Mouse (Mus musculus) midbrain, embryonic 14.5 days (tissue): ENCODE measurements around the gene Enah. TPM values are rescaled to one million over a fixed set of nuclear protein-coding genes. Genes with fewer than 3 reads are reported as not detected.

Experiments used
- ATAC-seq: fragments of 200-750 bp; cut with Nextera tagmentation; 2 replicates; pipeline ENCODE4 v1.8.0; 2017; ENCODE audit warnings: moderate number of reproducible peaks, moderate library complexity; ENCODE audit not compliant: low FRiP score, low TSS enrichment
- DNase-seq: peaks from one replicate; pipeline ENCODE4 v3.0.0-alpha.2; 2015
- H3K27ac ChIP-seq: fragments of 300-500 bp; sonication (generic); replicated peaks from 2 replicates; pipeline ENCODE4 v1.5.1; 2014; ENCODE audit warnings: mild to moderate bottlenecking, low read depth, low read length, moderate library complexity
- H3K27me3 ChIP-seq: fragments of 300-500 bp; sonication (generic); 2 replicates; pipeline ENCODE4 v1.6.1; 2014; ENCODE audit warnings: low read length, control low read depth, mixed read lengths; ENCODE audit not compliant: control insufficient read depth, insufficient read depth
- H3K36me3 ChIP-seq: fragments of 300-500 bp; sonication (generic); 2 replicates; pipeline ENCODE4 v1.6.1; 2014; ENCODE audit warnings: low read length, control low read depth; ENCODE audit not compliant: control insufficient read depth, insufficient read depth
- H3K4me1 ChIP-seq: fragments of 300-500 bp; sonication (generic); 2 replicates; pipeline ENCODE4 v1.6.1; 2014; ENCODE audit warnings: mild to moderate bottlenecking, antibody characterized with exemption, low read length, control low read depth; ENCODE audit not compliant: control insufficient read depth, insufficient read depth
- H3K4me2 ChIP-seq: fragments of 300-500 bp; sonication (generic); 2 replicates; pipeline ENCODE4 v1.6.1; 2014; ENCODE audit warnings: mild to moderate bottlenecking, low read length, moderate library complexity
- H3K4me3 ChIP-seq: fragments of 300-500 bp; sonication (generic); replicated peaks from 2 replicates; pipeline ENCODE4 v1.5.1; 2014; ENCODE audit warnings: low read depth, low read length
- H3K9ac ChIP-seq: fragments of 300-500 bp; sonication (generic); replicated peaks from 2 replicates; pipeline ENCODE4 v1.6.1; 2014; ENCODE audit warnings: mild to moderate bottlenecking, low read length, moderate library complexity
- H3K9me3 ChIP-seq: fragments of 300-500 bp; sonication (generic); 2 replicates; pipeline ENCODE4 v1.6.1; 2016; ENCODE audit warnings: low read length, control low read depth, mixed read lengths; ENCODE audit not compliant: control insufficient read depth
- WGBS: fragments of 180-500 bp; shearing (Covaris S2); extraction: QIAGEN DNeasy Blood & Tissue Kit; methylation state at CpG from one replicate; pipeline ENCODE4 v1.1.7; 2014; 5-methylcytosine and 5-hydroxymethylcytosine counted together
- polyA plus RNA-seq: library from polyadenylated mRNA; unstranded; fragments of >200 nt; fragmentation: Nextera tagmentation; extraction: Ambion mirVana; gene quantifications from 2 replicates; pipeline ENCODE4 v1.2.1, GENCODE M21; 2014

Gene Enah
- polyA plus RNA-seq, 1 experiment from 2014 or later = 42.9 TPM

DNA sequence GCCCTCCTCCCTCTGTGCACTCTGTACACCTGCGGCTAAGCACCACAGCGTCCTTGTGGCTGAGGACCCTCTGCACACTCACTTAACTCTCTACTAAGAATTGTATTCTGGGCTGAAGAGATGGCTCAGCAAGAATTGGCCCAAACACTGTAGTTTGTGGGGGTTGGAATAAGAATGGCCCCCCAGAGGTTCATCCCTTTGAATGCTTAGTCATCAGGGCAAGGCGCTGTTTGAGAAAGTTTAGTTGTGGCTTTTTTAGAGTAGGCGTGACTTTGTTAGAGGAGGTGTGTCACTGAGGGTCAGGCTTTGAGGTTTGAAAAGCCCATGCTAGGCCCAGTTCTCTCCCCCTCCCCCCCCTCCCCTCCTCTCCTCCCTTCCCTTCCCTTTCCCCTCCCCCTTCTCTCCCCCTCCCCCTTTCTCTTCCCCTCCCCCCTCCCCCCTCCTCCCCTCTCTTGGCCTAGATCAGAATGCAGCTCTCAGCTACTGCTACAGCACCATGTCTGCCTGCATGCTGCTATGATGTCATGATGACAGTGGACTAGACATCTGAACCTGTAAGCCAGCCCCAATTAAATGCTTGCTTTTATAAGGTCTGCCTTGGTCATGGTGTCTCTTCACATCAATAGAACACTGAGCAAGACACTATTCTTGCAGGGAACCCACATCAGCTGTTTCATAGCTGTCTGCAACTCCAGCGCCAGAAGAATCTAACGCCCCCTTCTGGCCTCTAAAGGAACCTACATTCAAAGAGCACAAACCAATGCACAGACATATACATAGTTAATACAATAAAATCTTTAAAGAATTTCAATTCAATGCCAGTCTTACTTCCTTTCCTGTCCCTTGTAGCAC is 153.1 kb downstream of the Enah start:
- H3K9me3 ChIP-seq = no peaks in the 10 kb centered on the region
- no peaks in the 10 kb centered on the region for H3K36me3 ChIP-seq
- no peak overlapping the region for H3K9ac ChIP-seq
- H3K4me3 ChIP-seq = no peak overlapping the region
- no peak for ATAC-seq
- no peak for DNase-seq
- 86% methylated on average over 6 of the region's 6 CpGs for WGBS
- H3K27me3 ChIP-seq = no peaks in the 10 kb centered on the region
- no peaks in the 10 kb centered on the region for H3K4me1 ChIP-seq
- no peak overlapping the region for H3K4me2 ChIP-seq
- H3K27ac ChIP-seq = no peak overlapping the region

DNA sequence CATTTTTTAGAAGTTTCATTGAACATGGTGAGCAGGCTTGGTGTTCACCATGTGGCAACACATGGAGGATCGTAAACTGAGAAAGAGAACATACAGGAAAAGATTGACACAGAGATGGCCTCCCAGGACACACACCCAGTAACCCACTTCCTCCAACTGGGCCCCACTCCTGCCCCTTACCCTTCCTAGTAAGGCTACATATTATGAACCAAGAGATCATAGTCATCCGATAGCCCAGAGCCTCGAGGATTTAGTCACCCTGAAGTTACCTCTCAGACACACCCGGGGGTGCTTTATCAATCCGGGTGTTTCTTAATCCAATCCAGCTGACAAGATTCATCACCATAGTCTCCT is 153.9 kb downstream of the Enah start:
- no peaks in the 10 kb centered on the region for H3K27me3 ChIP-seq
- no peak overlapping the region for H3K4me2 ChIP-seq
- DNase-seq (no peak), ATAC-seq (no peak)
- no peak overlapping the region for H3K27ac ChIP-seq
- H3K4me3 ChIP-seq = no peak overlapping the region
- WGBS = 81% methylated on average over 5 of the region's 5 CpGs
- no peaks in the 10 kb centered on the region for H3K4me1 ChIP-seq
- no peaks in the 10 kb centered on the region for H3K9me3 ChIP-seq
- no peak overlapping the region for H3K9ac ChIP-seq
- H3K36me3 ChIP-seq = no peaks in the 10 kb centered on the region

DNA sequence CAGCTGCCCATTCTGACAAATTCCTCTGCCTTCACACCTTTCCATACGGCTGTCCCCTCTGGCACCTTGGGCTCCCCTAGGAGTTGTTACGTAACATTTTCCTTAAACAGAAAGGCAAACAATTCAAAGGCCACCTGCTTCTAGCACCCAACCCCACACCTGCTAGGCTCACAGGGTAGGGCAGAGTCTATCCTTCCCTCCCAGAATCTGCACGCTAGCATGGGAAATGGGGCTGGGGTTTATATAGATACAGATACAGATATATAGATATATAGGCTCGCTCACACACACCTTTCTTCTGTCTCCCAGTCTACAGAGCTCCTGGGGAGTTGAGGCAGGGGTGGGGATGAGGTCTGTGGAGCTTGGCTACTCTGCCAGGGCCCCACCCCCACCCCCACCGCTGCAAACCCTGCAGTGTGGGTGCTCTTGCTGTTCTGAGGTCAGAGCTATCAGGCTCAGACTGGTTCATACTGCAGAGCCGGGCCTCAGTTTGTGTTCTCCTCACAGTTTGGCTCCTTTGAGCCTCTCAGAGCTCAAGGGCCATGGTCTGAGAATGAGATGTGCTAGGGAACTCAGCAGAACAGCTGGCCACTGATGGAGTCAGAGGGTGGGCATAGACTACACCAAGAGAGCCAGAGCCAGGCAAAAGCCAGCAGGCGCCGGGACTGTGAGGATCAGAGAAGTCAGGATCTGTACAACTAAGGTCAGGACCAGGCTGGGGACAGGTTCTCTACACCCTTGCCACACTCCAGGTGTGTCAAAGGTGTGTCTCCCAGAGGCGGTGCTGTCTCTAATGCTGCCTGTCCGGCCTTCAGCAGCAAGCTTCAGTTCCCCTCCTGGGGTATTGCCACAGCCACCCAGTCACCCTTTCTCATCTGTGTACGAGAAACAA is 154.6 kb downstream of the Enah start:
- Histone ChIP-seq H3K4me3 (no peak overlapping the region), H3K4me1 (no peaks in the 10 kb centered on the region), H3K36me3 (no peaks in the 10 kb centered on the region), H3K27me3 (no peaks in the 10 kb centered on the region), H3K27ac (no peak overlapping the region), H3K4me2 (no peak overlapping the region), H3K9ac (no peak overlapping the region), H3K9me3 (no peaks in the 10 kb centered on the region)
- DNase-seq (no peak), ATAC-seq (no peak)
- 76% methylated on average over 11 of the region's 11 CpGs for WGBS

- no peak for DNase-seq
- 43% methylated on average over 8 of the region's 8 CpGs for WGBS
- Histone ChIP-seq H3K4me2 (no peak overlapping the region), H3K9ac (no peak overlapping the region), H3K27ac (no peak overlapping the region), H3K4me3 (no peak overlapping the region), H3K9me3 (no peaks in the 10 kb centered on the region), H3K27me3 (no peaks in the 10 kb centered on the region), H3K4me1 (no peaks in the 10 kb centered on the region), H3K36me3 (no peaks in the 10 kb centered on the region)
- no peak for ATAC-seq
These were observed 156.4 kb downstream of the Enah start for GRCm38 (mm10) chr1:181863431-181863830.

DNA sequence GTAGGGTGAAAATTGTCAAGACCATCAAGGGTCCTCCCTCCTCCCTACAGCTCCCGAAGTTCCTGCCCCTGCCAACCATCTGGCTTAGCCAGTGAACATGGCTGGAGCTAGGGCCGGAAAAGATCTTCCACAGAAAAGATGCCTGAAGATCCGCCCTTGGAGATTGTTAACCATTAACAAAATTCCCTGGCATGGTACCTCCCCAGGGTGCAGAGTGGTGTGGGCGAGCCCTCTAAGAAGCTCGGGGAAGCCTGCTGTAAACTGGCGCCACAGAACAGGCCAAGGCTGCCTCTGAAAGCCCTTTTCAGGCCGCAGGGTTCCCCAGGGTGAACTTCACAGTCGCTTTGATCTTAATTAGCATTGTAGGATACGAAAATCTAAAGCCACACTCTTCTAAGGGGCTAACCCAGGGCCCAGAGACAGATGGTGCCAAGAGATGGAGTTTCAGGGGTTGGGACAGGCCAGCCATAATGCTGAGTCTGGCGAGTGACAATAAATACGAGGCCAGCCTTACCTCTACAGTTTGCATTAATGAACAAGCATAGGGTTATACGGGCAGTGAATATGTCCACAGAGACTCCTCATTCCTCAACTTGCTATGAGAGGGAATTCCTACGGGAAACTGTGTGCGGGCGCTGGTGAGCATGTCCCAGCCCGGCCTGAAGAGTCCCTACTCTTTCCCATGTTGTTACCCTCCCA is 157.0 kb downstream of the Enah start:
- no peaks in the 10 kb centered on the region for H3K4me1 ChIP-seq
- no peaks in the 10 kb centered on the region for H3K27me3 ChIP-seq
- H3K9ac ChIP-seq = no peak overlapping the region
- 0 out of 2 replicates have a peak overlapping the region, but pooled peaks have one; percentile 8 for H3K27ac ChIP-seq
- ATAC-seq = no peak
- peak; percentile 34 for DNase-seq
- H3K4me2 ChIP-seq = no peak overlapping the region
- WGBS = 46% methylated on average over 16 of the region's 16 CpGs
- H3K36me3 ChIP-seq = no peaks in the 10 kb centered on the region
- H3K4me3 ChIP-seq = no peak overlapping the region
- no peaks in the 10 kb centered on the region for H3K9me3 ChIP-seq

DNA sequence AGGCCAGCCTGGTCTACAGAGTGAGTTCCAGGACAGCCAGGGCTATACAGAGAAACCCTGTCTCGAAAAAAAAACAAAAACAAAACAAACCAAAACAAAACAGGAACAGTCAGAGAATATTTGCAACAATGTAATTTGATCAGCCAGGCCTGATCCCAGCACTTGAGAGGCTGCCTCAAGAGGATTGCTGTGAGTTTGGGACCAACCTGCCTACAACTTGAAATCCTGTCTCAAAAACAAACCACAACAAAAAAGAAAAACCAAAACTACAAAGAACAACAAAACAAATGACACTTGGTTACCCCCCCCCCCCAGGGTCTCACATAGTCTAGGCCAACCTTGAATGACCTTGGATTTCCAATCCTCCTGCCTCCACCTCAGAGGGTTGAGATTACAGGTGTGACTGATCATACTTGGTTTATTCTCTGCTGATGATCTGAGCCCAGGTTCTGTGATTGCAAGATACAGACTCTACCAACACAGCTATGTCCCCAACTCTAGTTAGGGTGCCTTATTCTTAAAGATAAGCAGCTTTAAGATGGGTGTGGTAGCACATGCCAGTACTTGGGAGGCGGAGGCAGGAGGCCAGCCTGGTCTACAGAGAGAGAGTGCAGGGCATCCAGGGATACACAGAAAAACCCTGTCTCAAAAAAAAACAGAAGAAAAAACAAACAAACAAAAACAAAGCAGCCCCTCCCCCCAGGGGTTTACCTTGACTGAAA is 158.4 kb downstream of the Enah start:
- H3K9ac ChIP-seq = no peak overlapping the region
- no peaks in the 10 kb centered on the region for H3K27me3 ChIP-seq
- H3K27ac ChIP-seq = no peak overlapping the region
- DNase-seq (no peak), ATAC-seq (no peak)
- no peaks in the 10 kb centered on the region for H3K36me3 ChIP-seq
- 76% methylated on average over 2 of the region's 2 CpGs for WGBS
- no peak overlapping the region for H3K4me2 ChIP-seq
- H3K4me1 ChIP-seq = no peaks in the 10 kb centered on the region
- no peak overlapping the region for H3K4me3 ChIP-seq
- H3K9me3 ChIP-seq = no peaks in the 10 kb centered on the region

GRCm38 (mm10) chr1:181860659-181861058 is 159.1 kb downstream of the Enah start:
- Histone ChIP-seq H3K27ac (no peak overlapping the region), H3K9me3 (no peaks in the 10 kb centered on the region), H3K9ac (no peak overlapping the region), H3K4me1 (no peaks in the 10 kb centered on the region), H3K27me3 (no peaks in the 10 kb centered on the region), H3K36me3 (no peaks in the 10 kb centered on the region), H3K4me2 (no peak overlapping the region), H3K4me3 (no peak overlapping the region)
- peak; percentile 21 for DNase-seq
- ATAC-seq = no peak
- 55% methylated on average over 5 of the region's 5 CpGs for WGBS

DNA sequence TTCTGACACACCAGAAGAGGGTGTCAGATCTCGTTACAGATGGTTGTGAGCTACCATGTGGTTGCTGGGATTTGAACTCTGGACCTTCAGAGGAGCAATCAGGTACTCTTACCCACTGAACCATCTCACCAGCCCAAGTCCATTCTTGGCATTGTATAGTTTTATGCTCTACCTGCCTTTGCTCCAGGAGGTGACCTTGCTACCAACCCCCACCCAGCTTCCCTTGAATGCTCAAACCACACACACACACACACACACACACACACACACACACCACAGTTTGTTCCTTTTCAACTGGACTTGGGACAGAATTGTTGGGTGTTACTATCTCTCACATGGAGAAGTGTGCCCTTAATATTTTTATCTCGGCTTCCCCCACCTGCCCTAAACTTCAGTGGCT is 163.5 kb downstream of the Enah start:
- Histone ChIP-seq H3K4me2 (no peak overlapping the region), H3K9me3 (no peaks in the 10 kb centered on the region), H3K4me1 (no peaks in the 10 kb centered on the region), H3K27ac (no peak overlapping the region), H3K27me3 (no peaks in the 10 kb centered on the region), H3K36me3 (no peaks in the 10 kb centered on the region), H3K9ac (no peak overlapping the region), H3K4me3 (no peak overlapping the region)
- ATAC-seq (no peak), DNase-seq (no peak)
- 86% methylated on average over 2 of the region's 2 CpGs for WGBS
